Mouse (Mus musculus) CH12.LX (cell line): ENCODE measurements at regions not wholly inside any gene's neighbourhood (a gene's known extent, or its start where the extent isn't known, plus 50 kb on each side); places are given as distances from the start of the nearest gene placed in this dataset.

Source experiments
- DNase-seq: peaks from one replicate; pipeline ENCODE4 v3.0.0-alpha.2; 2013; ENCODE audit errors: extremely low read depth
- H3K27ac ChIP-seq: 2 replicates; pipeline ENCODE4 v1.5.1; 2012; ENCODE audit warnings: low read depth, mild to moderate bottlenecking, control low read depth, moderate library complexity; ENCODE audit not compliant: insufficient read depth
- H3K27me3 ChIP-seq: replicated peaks from 2 replicates; pipeline ENCODE3; 2012; ENCODE audit warnings: inconsistent platforms
- H3K36me3 ChIP-seq, 2 experiments: replicated peaks in 1 of 2; 2 replicates each; pipeline versions ENCODE3 to v1.6.1; 2012; ENCODE audit warnings: inconsistent platforms in 1 of 2, low read length in 1 of 2, mild to moderate bottlenecking in 1 of 2, mixed read lengths in 1 of 2, moderate library complexity in 1 of 2; ENCODE audit not compliant: control insufficient read depth in 1 of 2, insufficient read depth in 1 of 2
- H3K4me1 ChIP-seq, 2 experiments: 2 replicates each; pipeline ENCODE4 v1.6.1; 2012; ENCODE audit warnings: inconsistent platforms in 1 of 2, moderate library complexity in 1 of 2; ENCODE audit not compliant: insufficient read depth in 2 of 2, control insufficient read depth in 1 of 2
- H3K4me2 ChIP-seq: 2 replicates; pipeline ENCODE4 v1.6.1; 2012; ENCODE audit warnings: low read depth, mild to moderate bottlenecking, control low read depth; ENCODE audit not compliant: poor library complexity, insufficient read depth, severe bottlenecking
- H3K4me3 ChIP-seq, 3 experiments: fragments of 150-350 bp in 1 of 3; sonication (generic) in 1 of 3; replicated peaks in 1 of 3; 2 replicates each; pipeline versions ENCODE3 to v1.5.1; 2011 to 2012; ENCODE audit warnings: low read depth in 2 of 3, low read length in 2 of 3, mild to moderate bottlenecking in 2 of 3, moderate library complexity in 2 of 3, control low read depth in 1 of 3, improper control_type of control experiment in 1 of 3, inconsistent platforms in 1 of 3, mixed read lengths in 1 of 3; ENCODE audit not compliant: poor library complexity in 1 of 3
- H3K79me2 ChIP-seq: replicated peaks from 2 replicates; pipeline ENCODE4 v1.6.1; 2012; ENCODE audit warnings: mild to moderate bottlenecking, moderate library complexity; ENCODE audit not compliant: control insufficient read depth, poor library complexity, insufficient read depth, severe bottlenecking; ENCODE audit errors: extremely low read depth
- H3K9ac ChIP-seq: 2 replicates; pipeline ENCODE4 v1.6.1; 2012; ENCODE audit warnings: low read depth, mild to moderate bottlenecking, control low read depth, moderate library complexity; ENCODE audit not compliant: insufficient read depth
- H3K9me3 ChIP-seq: replicated peaks from 2 replicates; pipeline ENCODE3; 2012; ENCODE audit warnings: low read length, inconsistent platforms, mixed read lengths
- BHLHE40 ChIP-seq: IDR thresholded peaks from 2 replicates; pipeline ENCODE4 v1.6.1; 2011; ENCODE audit warnings: mild to moderate bottlenecking, low read depth, low read length, improper control_type of control experiment
- E2F4 ChIP-seq: IDR thresholded peaks from 2 replicates; pipeline ENCODE4 v1.6.1; 2011; ENCODE audit warnings: low read depth, low read length, improper control_type of control experiment; ENCODE audit not compliant: insufficient replicate concordance
- ELF1 ChIP-seq: IDR thresholded peaks from 2 replicates; pipeline ENCODE4 v1.6.1; 2014; ENCODE audit warnings: low read depth, mild to moderate bottlenecking, inconsistent platforms, low read length, improper control_type of control experiment
- EP300 ChIP-seq: IDR thresholded peaks from 2 replicates; pipeline ENCODE4 v1.6.1; 2011; ENCODE audit warnings: low read length, improper control_type of control experiment
- ETS1 ChIP-seq: conservative IDR thresholded peaks from 2 replicates; pipeline ENCODE4 v1.6.1; 2012; ENCODE audit warnings: low read depth, mild to moderate bottlenecking, inconsistent platforms, low read length, improper control_type of control experiment, moderate library complexity
- GABPA ChIP-seq: IDR thresholded peaks from 2 replicates; pipeline ENCODE4 v1.6.1; 2012; ENCODE audit warnings: low read depth, low read length, improper control_type of control experiment, inconsistent platforms; ENCODE audit not compliant: insufficient replicate concordance
- JUN ChIP-seq: IDR thresholded peaks from 2 replicates; pipeline ENCODE4 v1.6.1; 2011; ENCODE audit warnings: low read depth, mild to moderate bottlenecking, low read length, improper control_type of control experiment, moderate library complexity; ENCODE audit not compliant: insufficient read depth
- MAFK ChIP-seq: IDR thresholded peaks from 2 replicates; pipeline ENCODE4 v1.6.1; 2011; ENCODE audit warnings: low read length, improper control_type of control experiment; ENCODE audit not compliant: insufficient replicate concordance
- MAX ChIP-seq: IDR thresholded peaks from 2 replicates; pipeline ENCODE4 v1.6.1; 2011; ENCODE audit warnings: low read length, improper control_type of control experiment
- MAZ ChIP-seq: IDR thresholded peaks from 2 replicates; pipeline ENCODE4 v1.6.1; 2012; ENCODE audit warnings: low read depth, mild to moderate bottlenecking, inconsistent platforms, low read length, improper control_type of control experiment, moderate library complexity
- MEF2A ChIP-seq: IDR thresholded peaks from 2 replicates; pipeline ENCODE4 v1.6.1; 2014; ENCODE audit warnings: low read depth, mild to moderate bottlenecking, inconsistent platforms, low read length, improper control_type of control experiment, borderline replicate concordance
- MXI1 ChIP-seq: IDR thresholded peaks from 2 replicates; pipeline ENCODE4 v1.6.1; 2011; ENCODE audit warnings: mild to moderate bottlenecking, low read depth, low read length, improper control_type of control experiment
- NELFE ChIP-seq: IDR thresholded peaks from 2 replicates; pipeline ENCODE4 v1.6.1; 2011; ENCODE audit warnings: low read depth, low read length, improper control_type of control experiment
- NRF1 ChIP-seq: IDR thresholded peaks from 2 replicates; pipeline ENCODE4 v1.6.1; 2014; ENCODE audit warnings: low read depth, mild to moderate bottlenecking, inconsistent platforms, low read length, improper control_type of control experiment, moderate library complexity
- PAX5 ChIP-seq: IDR thresholded peaks from 2 replicates; pipeline ENCODE4 v1.6.1; 2012; ENCODE audit warnings: low read length, inconsistent platforms, mixed read lengths
- POLR2AphosphoS2 ChIP-seq: IDR thresholded peaks from 2 replicates; pipeline ENCODE4 v1.6.1; 2011; ENCODE audit warnings: low read depth, low read length, improper control_type of control experiment
- RAD21 ChIP-seq: IDR thresholded peaks from 2 replicates; pipeline ENCODE4 v1.6.1; 2011; ENCODE audit warnings: low read depth, mild to moderate bottlenecking, low read length, improper control_type of control experiment, moderate library complexity
- RCOR1 ChIP-seq: conservative IDR thresholded peaks from 2 replicates; pipeline ENCODE4 v1.6.1; 2012; ENCODE audit warnings: low read depth, mild to moderate bottlenecking, inconsistent platforms, low read length, improper control_type of control experiment
- SIN3A ChIP-seq: IDR thresholded peaks from 2 replicates; pipeline ENCODE4 v1.6.1; 2012; ENCODE audit warnings: low read length, improper control_type of control experiment, inconsistent platforms
- SMC3 ChIP-seq: IDR thresholded peaks from 2 replicates; pipeline ENCODE4 v1.6.1; 2011; ENCODE audit warnings: low read depth, low read length, improper control_type of control experiment
- TBP ChIP-seq: conservative IDR thresholded peaks from 2 replicates; pipeline ENCODE4 v1.6.1; 2011; ENCODE audit warnings: low read depth, low read length, improper control_type of control experiment
- TCF12 ChIP-seq: IDR thresholded peaks from 2 replicates; pipeline ENCODE4 v1.6.1; 2014; ENCODE audit warnings: low read depth, mild to moderate bottlenecking, inconsistent platforms, low read length, improper control_type of control experiment
- UBTF ChIP-seq: IDR thresholded peaks from 2 replicates; pipeline ENCODE4 v1.6.1; 2012; ENCODE audit warnings: low read depth, mild to moderate bottlenecking, inconsistent platforms, low read length, improper control_type of control experiment, moderate library complexity
- USF1 ChIP-seq: IDR thresholded peaks from 2 replicates; pipeline ENCODE4 v1.6.1; 2014; ENCODE audit warnings: low read depth, mild to moderate bottlenecking, inconsistent platforms, low read length, improper control_type of control experiment
- USF2 ChIP-seq: conservative IDR thresholded peaks from 2 replicates; pipeline ENCODE4 v1.6.1; 2011; ENCODE audit warnings: low read depth, low read length, improper control_type of control experiment
- ZKSCAN1 ChIP-seq: IDR thresholded peaks from 2 replicates; pipeline ENCODE4 v1.6.1; 2012; ENCODE audit warnings: low read depth, inconsistent platforms, low read length, improper control_type of control experiment, borderline replicate concordance
- ZMIZ1 ChIP-seq: IDR thresholded peaks from 2 replicates; pipeline ENCODE4 v1.6.1; 2012; ENCODE audit warnings: low read depth, mild to moderate bottlenecking, inconsistent platforms, low read length, improper control_type of control experiment
- ZNF384 ChIP-seq: IDR thresholded peaks from 2 replicates; pipeline ENCODE4 v1.6.1; 2012; ENCODE audit warnings: low read depth, low read length, improper control_type of control experiment, inconsistent platforms
- dilution Hi-C: fragments of 300-500 bp; cut with MboI; formaldehyde crosslinking; loops from 2 replicates; pipeline ENCODE4 v1.14.3; 2020; ENCODE audit warnings: low sequenced_read_pairs; ENCODE audit not compliant: extremely low pct_unique_long_range_greater_than_20kb, extremely low pct_ligation_motif_present
- in situ Hi-C: fragments of 300-500 bp; cut with MboI; formaldehyde crosslinking; loops from 3 replicates; pipeline ENCODE4 v1.14.3; 2019; ENCODE audit warnings: low sequenced_read_pairs, low pct_ligation_motif_present, low pct_unique_long_range_greater_than_20kb, mixed read lengths

GRCm38 (mm10) chr16:92958967-92959366 lies 133.0 kb upstream of the Runx1 start:
- dilution Hi-C loops = no loop called here
- DNase-seq = no peak

DNA sequence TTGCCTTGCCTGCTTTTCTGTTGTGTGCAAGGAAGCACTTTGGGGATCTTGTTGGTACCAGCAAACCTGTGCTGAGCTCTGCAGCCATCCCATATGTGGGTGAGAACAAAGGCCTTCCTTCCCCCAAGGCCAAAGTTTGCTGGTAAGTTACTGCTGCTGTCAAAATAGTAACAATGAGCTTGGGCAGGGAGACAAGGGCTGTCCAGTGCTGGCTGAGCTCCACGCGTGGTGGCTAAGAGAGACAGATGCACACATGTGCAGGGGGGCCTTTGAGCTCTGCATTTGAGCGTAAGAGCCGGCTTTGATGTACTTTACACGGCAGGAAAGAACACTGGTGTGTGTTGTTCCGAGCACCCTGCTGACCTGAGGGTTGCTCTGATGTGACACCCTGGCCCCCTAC lies 132.2 kb upstream of the Runx1 start:
- no peak for TF ChIP-seq GABPA
- TF ChIP-seq MEF2A = no peak
- no peak for TF ChIP-seq ZKSCAN1
- no peak for TF ChIP-seq ZMIZ1
- no peak for TF ChIP-seq MXI1
- TF ChIP-seq RCOR1 = no peak
- no peak for TF ChIP-seq NRF1
- no peak for TF ChIP-seq UBTF
- no peak for TF ChIP-seq POLR2AphosphoS2
- TF ChIP-seq USF2 = no peak
- TF ChIP-seq MAX = no peak
- no peak for TF ChIP-seq PAX5
- TF ChIP-seq MAFK = no peak
- no peak for TF ChIP-seq JUN
- TF ChIP-seq RAD21 = no peak
- no peak for TF ChIP-seq ZNF384
- TF ChIP-seq BHLHE40 = no peak
- H3K4me1 ChIP-seq = peaks cover 3 to 24% of the 10 kb centered on the region in 2 experiments
- no peaks in the 10 kb centered on the region for H3K27me3 ChIP-seq
- H3K9me3 ChIP-seq = peaks cover 3% of the 10 kb centered on the region
- no peak overlapping the region for H3K4me3 ChIP-seq
- H3K4me2 ChIP-seq = no peak overlapping the region
- in situ Hi-C loops = no loop called here
- dilution Hi-C loops = no loop called here
- H3K79me2 ChIP-seq = no peaks in the 10 kb centered on the region
- H3K27ac ChIP-seq = no peak overlapping the region
- H3K36me3 ChIP-seq = no peaks in the 10 kb centered on the region
- no peak overlapping the region for H3K9ac ChIP-seq
- no peak for DNase-seq

More at GRCm38 (mm10) chr16:92958967-92959366, 133.0 kb upstream of the Runx1 start:
- in situ Hi-C loops = no loop called here
- no peak overlapping the region for H3K4me2 ChIP-seq
- H3K36me3 ChIP-seq = no peaks in the 10 kb centered on the region
- TF ChIP-seq E2F4 = no peak
- TF ChIP-seq ZNF384 = no peak
- no peak for TF ChIP-seq NRF1
- TF ChIP-seq USF1 = no peak
- no peak for TF ChIP-seq SMC3
- TF ChIP-seq MAZ = no peak
- TF ChIP-seq MXI1 = no peak
- TF ChIP-seq NELFE = no peak
- TF ChIP-seq EP300 = no peak
- TF ChIP-seq GABPA = no peak
- TF ChIP-seq ELF1 = no peak
- no peak for TF ChIP-seq ETS1
- TF ChIP-seq TBP = no peak
- TF ChIP-seq SIN3A = no peak
- TF ChIP-seq MAFK = no peak
- no peak for TF ChIP-seq POLR2AphosphoS2
- TF ChIP-seq TCF12 = no peak
- H3K79me2 ChIP-seq = no peaks in the 10 kb centered on the region
- H3K4me3 ChIP-seq = no peak overlapping the region
- H3K4me1 ChIP-seq = peaks cover 3 to 24% of the 10 kb centered on the region in 2 experiments
- H3K27me3 ChIP-seq = no peaks in the 10 kb centered on the region
- H3K9me3 ChIP-seq = peaks cover 3% of the 10 kb centered on the region
- H3K9ac ChIP-seq = no peak overlapping the region
- no peak overlapping the region for H3K27ac ChIP-seq
